Comparison of ENCODE assay signal across 31 mouse cellular contexts in the genomic region with DNA sequence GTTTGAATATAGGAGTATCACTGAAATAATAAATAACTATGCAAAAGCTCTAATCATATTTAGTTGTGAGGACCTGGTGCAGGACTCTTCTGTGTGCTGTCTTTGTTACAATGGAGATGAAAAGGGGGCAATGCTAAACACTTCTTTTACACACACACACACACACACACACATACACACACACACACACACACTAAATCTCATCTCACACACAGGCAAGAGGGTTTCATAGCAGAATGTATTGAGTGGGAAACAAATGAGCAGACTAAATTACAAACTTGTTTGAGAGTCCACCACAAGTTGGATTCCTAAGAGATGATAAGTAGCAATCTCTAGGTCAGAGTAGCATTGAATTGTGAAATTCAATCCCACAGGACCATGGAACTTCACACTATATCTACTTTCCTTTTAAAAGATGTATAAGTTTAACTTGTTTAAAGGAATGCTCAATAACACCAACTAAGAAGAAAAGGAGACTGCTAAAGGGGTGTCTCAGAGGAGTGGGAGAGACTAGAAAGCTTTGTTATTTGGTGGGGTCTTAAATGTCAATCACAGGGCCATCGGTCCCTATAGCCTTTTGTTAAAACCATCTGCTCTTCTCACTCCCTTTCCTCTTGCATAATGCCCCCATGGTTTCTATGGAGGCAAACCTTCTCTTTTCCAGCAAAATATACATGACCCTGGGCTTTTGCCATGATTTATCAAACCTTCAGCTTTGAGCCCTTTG. TPM values are rescaled to one million over a fixed set of nuclear protein-coding genes. Genes with fewer than 3 reads are reported as not detected.
DNase-seq lines count a peak whose midpoint lies in the region; ATAC-seq and TF ChIP-seq lines count a peak whose summit lies in the region.
"Had no signal": no experiment of that assay in that cellular context is flagged by ENCODE, and none has a peak within 500 bp of the region (broad histone marks: within the 10 kb centered on the region; RNA-seq: fewer than 3 reads in every experiment).

No protein-coding gene starts in this region.

- no peak for TF ChIP-seq POLR2A in kidney, adult 2 months (IDR thresholded peaks at IDR 0.05; ENCODE audit: low read depth, low read length)

- TF ChIP-seq CTCF in kidney, adult 2 months (conservative IDR thresholded peaks at IDR 0.05; ENCODE audit: insufficient read depth, insufficient read length, low read depth, low read length), result no peak

- no peaks in the 10 kb centered on the region for H3K36me3 ChIP-seq in hindbrain, embryonic 12.5 days
- no peaks in the 10 kb centered on the region for H3K36me3 ChIP-seq in hindbrain, embryonic 13.5 days
- no peaks in the 10 kb centered on the region for H3K36me3 ChIP-seq in neural tube, embryonic 12.5 days
- H3K36me3 ChIP-seq in neural tube, embryonic 15.5 days, result no peaks in the 10 kb centered on the region
- H3K36me3 ChIP-seq in kidney, adult 2 months (ENCODE audit: control insufficient read depth, insufficient read depth, low read length), result no peaks in the 10 kb centered on the region
- H3K36me3 ChIP-seq: embryonic facial prominence, embryonic 15.5 days; heart, embryonic 15.5 days; limb, embryonic 10.5 days; limb, embryonic 15.5 days; neural tube, embryonic 13.5 days had no signal

- ATAC-seq in hindbrain, embryonic 12.5 days (ENCODE audit: low FRiP score), result peak; percentile 84
- ATAC-seq in hindbrain, embryonic 13.5 days (ENCODE audit: low FRiP score), result no peak
- ATAC-seq in neural tube, embryonic 12.5 days (ENCODE audit: low FRiP score, low read depth), result peak; percentile 62
- no peak for ATAC-seq in neural tube, embryonic 15.5 days (ENCODE audit: low FRiP score)
- ATAC-seq: forebrain, embryonic 14.5 days; intestine, embryonic 16.5 days had no signal

- intact Hi-C loops in gastrocnemius, postnatal 36 days (cut with DNase I), result no loop called here

- peaks cover 4% of the 10 kb centered on the region; the same call in 1 of the 2 replicates for H3K9me3 ChIP-seq in hindbrain, embryonic 12.5 days (replicated peaks)
- H3K9me3 ChIP-seq in hindbrain, embryonic 13.5 days, result peaks cover 7% of the 10 kb centered on the region
- H3K9me3 ChIP-seq in neural tube, embryonic 12.5 days, result peaks cover 8% of the 10 kb centered on the region
- H3K9me3 ChIP-seq in neural tube, embryonic 15.5 days (replicated peaks), result no peaks in the 10 kb centered on the region
- H3K9me3 ChIP-seq: embryonic facial prominence, embryonic 15.5 days; heart, embryonic 10.5 days; heart, embryonic 15.5 days; limb, embryonic 10.5 days; limb, embryonic 15.5 days had no signal

- peak; percentile 43 for DNase-seq in embryo, embryonic 11 days
- DNase-seq in gastrocnemius, postnatal 36 days, result no peak
- DNase-seq in kidney, adult 2 months, result no peak
- DNase-seq: adrenal gland, adult 8-10 months; B cell, adult 2 months; cerebellum, adult 8-10 months; cerebellum, postnatal 25 days; gastrocnemius, postnatal 14 days; heart, adult 11 months; kidney, adult 9 months; kidney, postnatal 10 days; layer of hippocampus, postnatal 36 days; lung, adult 2 months; lung, postnatal 10 days; thymus, adult 2 months; thymus, postnatal 4 days had no signal

- no peak overlapping the region for H3K4me3 ChIP-seq in hindbrain, embryonic 12.5 days
- H3K4me3 ChIP-seq in hindbrain, embryonic 13.5 days, result no peak overlapping the region
- no peak overlapping the region for H3K4me3 ChIP-seq in neural tube, embryonic 12.5 days
- H3K4me3 ChIP-seq in neural tube, embryonic 15.5 days (replicated peaks), result no peak overlapping the region
- no peak overlapping the region for H3K4me3 ChIP-seq in kidney, adult 2 months (ENCODE audit: insufficient read depth, low read depth, low read length)
- H3K4me3 ChIP-seq: embryonic facial prominence, embryonic 10.5 days; embryonic facial prominence, embryonic 15.5 days; heart, embryonic 10.5 days; heart, embryonic 15.5 days; limb, embryonic 10.5 days; limb, embryonic 15.5 days; neural tube, embryonic 13.5 days had no signal

- no peak overlapping the region; the same call in 1 of the 2 replicates for H3K27ac ChIP-seq in hindbrain, embryonic 12.5 days
- no peak overlapping the region for H3K27ac ChIP-seq in hindbrain, embryonic 13.5 days
- no peak overlapping the region for H3K27ac ChIP-seq in neural tube, embryonic 12.5 days
- no peak overlapping the region for H3K27ac ChIP-seq in neural tube, embryonic 15.5 days (replicated peaks)
- no peak overlapping the region for H3K27ac ChIP-seq in kidney, adult 2 months (ENCODE audit: insufficient read depth, low read depth, low read length)
- H3K27ac ChIP-seq: embryonic facial prominence, embryonic 10.5 days; embryonic facial prominence, embryonic 15.5 days; heart, embryonic 10.5 days; heart, embryonic 15.5 days; limb, embryonic 10.5 days; limb, embryonic 15.5 days; liver, embryonic 14.5 days; macrophage; neural tube, embryonic 13.5 days had no signal

- no peaks in the 10 kb centered on the region for H3K27me3 ChIP-seq in hindbrain, embryonic 12.5 days
- H3K27me3 ChIP-seq in hindbrain, embryonic 13.5 days, result no peaks in the 10 kb centered on the region
- H3K27me3 ChIP-seq in neural tube, embryonic 12.5 days (replicated peaks), result no peaks in the 10 kb centered on the region
- no peaks in the 10 kb centered on the region for H3K27me3 ChIP-seq in neural tube, embryonic 15.5 days (replicated peaks)
- H3K27me3 ChIP-seq in kidney, adult 2 months (replicated peaks; ENCODE audit: control insufficient read depth, insufficient read depth, low read length), result no peaks in the 10 kb centered on the region
- H3K27me3 ChIP-seq: embryonic facial prominence, embryonic 15.5 days; heart, embryonic 15.5 days; limb, embryonic 15.5 days; neural tube, embryonic 13.5 days had no signal

- no peak overlapping the region for H3K4me2 ChIP-seq in hindbrain, embryonic 12.5 days (replicated peaks)
- no peak overlapping the region for H3K4me2 ChIP-seq in hindbrain, embryonic 13.5 days
- H3K4me2 ChIP-seq in neural tube, embryonic 12.5 days (replicated peaks), result no peak overlapping the region
- H3K4me2 ChIP-seq in neural tube, embryonic 15.5 days, result no peak overlapping the region
- H3K4me2 ChIP-seq: embryonic facial prominence, embryonic 15.5 days; heart, embryonic 15.5 days; limb, embryonic 15.5 days; neural tube, embryonic 13.5 days had no signal

- no peaks in the 10 kb centered on the region for H3K4me1 ChIP-seq in hindbrain, embryonic 12.5 days
- no peaks in the 10 kb centered on the region for H3K4me1 ChIP-seq in hindbrain, embryonic 13.5 days (replicated peaks)
- H3K4me1 ChIP-seq in neural tube, embryonic 12.5 days, result no peaks in the 10 kb centered on the region
- no peaks in the 10 kb centered on the region for H3K4me1 ChIP-seq in neural tube, embryonic 15.5 days
- no peaks in the 10 kb centered on the region for H3K4me1 ChIP-seq in kidney, adult 2 months (ENCODE audit: control insufficient read depth, insufficient read depth, low read length)
- H3K4me1 ChIP-seq: embryonic facial prominence, embryonic 10.5 days; embryonic facial prominence, embryonic 15.5 days; heart, embryonic 15.5 days; limb, embryonic 10.5 days; limb, embryonic 15.5 days had no signal

- 15% methylated on average over 1 of the region's 1 CpGs for WGBS in hindbrain, embryonic 12.5 days
- 14% methylated on average over 1 of the region's 1 CpGs for WGBS in hindbrain, embryonic 13.5 days
- WGBS in neural tube, embryonic 12.5 days, result 3% methylated on average over 1 of the region's 1 CpGs
- 6% methylated on average over 1 of the region's 1 CpGs for WGBS in neural tube, embryonic 15.5 days
- whole genome bisulfite sequencing in kidney, adult 2 months, result 30% methylated on average over 1 of the region's 1 CpGs

- H3K9ac ChIP-seq in hindbrain, embryonic 12.5 days, result no peak overlapping the region
- H3K9ac ChIP-seq in hindbrain, embryonic 13.5 days, result no peak overlapping the region
- H3K9ac ChIP-seq in neural tube, embryonic 12.5 days, result no peak overlapping the region
- H3K9ac ChIP-seq in neural tube, embryonic 15.5 days (replicated peaks), result no peak overlapping the region
- H3K9ac ChIP-seq: embryonic facial prominence, embryonic 15.5 days; heart, embryonic 15.5 days; limb, embryonic 15.5 days; liver, embryonic 14.5 days; neural tube, embryonic 13.5 days had no signal

RNA-seq across cellular contexts. Expression of gene Prdm5, which starts 35.5 kb away (rescaled TPM):
- polyA plus RNA-seq in hindbrain, embryonic 12.5 days (2016; fragmentation: Nextera tagmentation; extraction: Ambion mirVana), result 14.2 and 15.4 TPM in 2 replicates
- polyA plus RNA-seq in hindbrain, embryonic 13.5 days (2015; fragmentation: Nextera tagmentation; extraction: Ambion mirVana), result 8.4 and 9.0 TPM in 2 replicates
- 11.1 and 12.1 TPM in 2 replicates for polyA plus RNA-seq in neural tube, embryonic 12.5 days (2016; fragmentation: Nextera tagmentation; extraction: Ambion mirVana)
- polyA plus RNA-seq in neural tube, embryonic 15.5 days (2015; fragmentation: Nextera tagmentation; extraction: Ambion mirVana), result 5.6 and 9.0 TPM in 2 replicates
- total RNA-seq in gastrocnemius, postnatal 36 days (2021), result 1 to 10 TPM; 2.7 to 2.9 TPM
- 2.7 and 3.3 TPM in 2 replicates for polyA plus RNA-seq in kidney, adult 2 months (2012; rRNA removed)

Comparison
In these comparisons a context has a peak if more than half of its experiments do, and no peak if none do; other contexts are left out.
1. ATAC-seq: peak in hindbrain, embryonic 12.5 days (single experiment) and neural tube, embryonic 12.5 days (single experiment); none in hindbrain, embryonic 13.5 days (single experiment) and neural tube, embryonic 15.5 days (single experiment).